Mouse (Mus musculus): Measurements from ENCODE around the gene Hist1h2bg.

- no peak for TF ChIP-seq CTCF (IDR thresholded peaks at IDR 0.05; ENCODE audit: insufficient read depth, low read depth, low read length)
- no peak for TF ChIP-seq POLR2A (IDR thresholded peaks at IDR 0.05; ENCODE audit: insufficient read depth, low read depth, low read length)
These were observed 40.4 kb downstream of the Hist1h2bg start for GRCm38 (mm10) chr13:23611638-23612037.

All from olfactory bulb, adult 2 months (tissue).